Mouse (Mus musculus) midbrain, postnatal 0 days (tissue): Measurements from ENCODE around the gene Tmem179b. TPM values are rescaled to one million over a fixed set of nuclear protein-coding genes. Genes with fewer than 3 reads are reported as not detected.
A peak's percentile ranks its signal among the peaks of the same experiment; 100 is the strongest.

Experiments used
- ATAC-seq: fragments of 200-750 bp; cut with Nextera tagmentation; 2 replicates; pipeline ENCODE4 v1.8.0; 2017; ENCODE audit warnings: moderate number of reproducible peaks, mild to moderate bottlenecking, moderate TSS enrichment, moderate library complexity; ENCODE audit not compliant: low FRiP score
- DNase-seq: peaks from one replicate; pipeline ENCODE4 v3.0.0-alpha.2; 2015; ENCODE audit warnings: low spot score
- H3K27ac ChIP-seq: fragments of 300-500 bp; sonication (generic); 2 replicates; pipeline ENCODE4 v1.5.1; 2014; ENCODE audit warnings: low read depth, mild to moderate bottlenecking, low read length, mixed read lengths
- H3K27me3 ChIP-seq: fragments of 300-500 bp; sonication (generic); 2 replicates; pipeline ENCODE4 v1.6.1; 2014; ENCODE audit warnings: low read length, control low read depth, mixed read lengths; ENCODE audit not compliant: insufficient read depth
- H3K36me3 ChIP-seq: fragments of 300-500 bp; sonication (generic); 2 replicates; pipeline ENCODE4 v1.6.1; 2014; ENCODE audit warnings: low read length, control low read depth, mixed read lengths; ENCODE audit not compliant: insufficient read depth
- H3K4me1 ChIP-seq: fragments of 300-500 bp; sonication (generic); 2 replicates; pipeline ENCODE4 v1.6.1; 2014; ENCODE audit warnings: mild to moderate bottlenecking, control low read depth, antibody characterized with exemption, low read length, mixed read lengths; ENCODE audit not compliant: insufficient read depth
- H3K4me2 ChIP-seq: fragments of 300-500 bp; sonication (generic); 2 replicates; pipeline ENCODE4 v1.6.1; 2014; ENCODE audit warnings: low read depth, mild to moderate bottlenecking, low read length, mixed read lengths; ENCODE audit not compliant: poor library complexity, severe bottlenecking
- H3K4me3 ChIP-seq: fragments of 300-500 bp; sonication (generic); 2 replicates; pipeline ENCODE4 v1.5.1; 2014; ENCODE audit warnings: low read depth, mild to moderate bottlenecking, low read length, moderate library complexity
- H3K9ac ChIP-seq: fragments of 300-500 bp; sonication (generic); replicated peaks from 2 replicates; pipeline ENCODE4 v1.6.1; 2014; ENCODE audit warnings: mild to moderate bottlenecking, low read length, moderate library complexity, mixed read lengths; ENCODE audit not compliant: poor library complexity, severe bottlenecking
- H3K9me3 ChIP-seq: fragments of 300-500 bp; sonication (generic); 2 replicates; pipeline ENCODE4 v1.6.1; 2016; ENCODE audit warnings: low read length, control low read depth
- CTCF ChIP-seq: IDR thresholded peaks from 2 replicates; pipeline ENCODE4 v1.5.1; 2016; ENCODE audit warnings: antibody characterized with exemption, mild to moderate bottlenecking
- WGBS: fragments of 180-500 bp; shearing (Covaris S2); extraction: QIAGEN DNeasy Blood & Tissue Kit; methylation state at CpG from one replicate; pipeline ENCODE4 v1.1.7; 2014; 5-methylcytosine and 5-hydroxymethylcytosine counted together
- polyA plus RNA-seq: library from polyadenylated mRNA; unstranded; fragments of >200 nt; fragmentation: Nextera tagmentation; extraction: Ambion mirVana; gene quantifications from 2 replicates; pipeline ENCODE4 v1.2.1, GENCODE M21; 2015
- total RNA-seq: library from RNA; depleted of rRNA; stranded (reverse); fragments of >200 nt; gene quantifications from 2 replicates; pipeline ENCODE4 v1.2.3, GENCODE M21; 2014

Gene Tmem179b
- total and polyA plus RNA-seq, 2 experiments from 2014 or later = 19.1 to 27.3 TPM

DNA sequence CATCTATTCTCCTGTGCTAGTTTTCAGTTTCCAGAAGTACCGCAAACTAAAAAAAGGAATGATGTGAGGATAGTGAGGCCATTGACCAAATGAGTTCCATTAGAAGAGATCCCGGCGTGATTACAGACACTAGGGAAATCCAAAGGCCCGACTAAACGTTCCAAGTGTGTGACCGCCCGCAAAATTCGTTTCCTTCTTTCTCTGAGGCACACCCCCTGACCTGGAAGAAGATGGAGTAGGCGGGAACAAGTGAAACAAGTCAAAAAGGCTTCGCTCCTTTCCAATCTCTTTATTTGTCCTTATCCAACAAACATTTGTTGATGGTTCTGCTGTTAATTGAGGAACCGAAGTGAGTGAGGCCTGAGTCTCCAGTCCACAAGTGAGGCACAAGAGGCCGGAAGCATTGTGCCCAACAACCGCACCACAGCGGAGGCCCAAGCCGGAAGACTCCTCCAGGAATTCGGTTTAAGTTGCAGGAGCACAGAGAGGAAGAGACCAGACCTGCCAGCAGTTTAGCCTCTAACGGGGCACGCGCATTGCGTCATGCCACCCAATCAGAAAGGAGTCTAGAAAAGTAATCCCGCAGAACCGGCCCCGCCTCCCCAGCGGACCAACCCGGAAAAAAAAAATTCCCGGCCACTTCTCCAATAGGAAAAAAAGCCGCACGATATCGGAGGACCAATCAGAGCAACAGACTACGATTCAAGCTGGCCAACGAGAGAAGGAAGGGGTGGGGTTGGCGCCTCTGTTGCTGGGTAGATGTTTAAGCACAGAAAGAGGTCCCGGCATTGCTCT, 44.7 kb upstream of the Tmem179b start, which contains the start of gene Ttc9c:
Ttc9c (minus strand) TSS at position 533 of the 795 bp plus-strand sequence.
- Histone ChIP-seq H3K36me3 (peaks cover 13% of the 10 kb centered on the region), H3K9ac (peak within 1 kb of the TSS; percentile 98), H3K27me3 (no peaks in the 10 kb centered on the region), H3K27ac (peak within 1 kb of the TSS; percentile 98), H3K4me3 (peak within 1 kb of the TSS; percentile 97), H3K4me2 (peak within 1 kb of the TSS; percentile 89), H3K9me3 (no peaks in the 10 kb centered on the region), H3K4me1 (peaks cover 21% of the 10 kb centered on the region)
- ATAC-seq (peak; percentile 93), DNase-seq (peak; percentile 99)
- TF ChIP-seq CTCF = no peak
- under 1% methylated on average over 33 of the region's 33 CpGs for WGBS

- DNase-seq (no peak), ATAC-seq (no peak)
- peak overlapping the region; percentile 84 for H3K4me2 ChIP-seq
- TF ChIP-seq CTCF = no peak
- H3K27ac ChIP-seq = peak overlapping the region; percentile 77
- peak overlapping the region; percentile 58 for H3K9ac ChIP-seq
- H3K4me3 ChIP-seq = peak overlapping the region; percentile 97
- 24% methylated on average over 14 of the region's 14 CpGs for WGBS
- H3K27me3 ChIP-seq = no peaks in the 10 kb centered on the region
- peaks cover 7% of the 10 kb centered on the region for H3K36me3 ChIP-seq
- peaks cover 21% of the 10 kb centered on the region for H3K4me1 ChIP-seq
- H3K9me3 ChIP-seq = no peaks in the 10 kb centered on the region
Observed at GRCm38 (mm10) chr19:8818301-8818798, 44.1 kb upstream of the Tmem179b start.

- 34% methylated on average over 3 of the region's 3 CpGs for WGBS
- DNase-seq = no peak
- H3K4me1 ChIP-seq = peaks cover 14% of the 10 kb centered on the region
- H3K4me2 ChIP-seq = peak overlapping the region; percentile 5; the same call in 1 of the 2 replicates
- no peak overlapping the region for H3K27ac ChIP-seq
- no peaks in the 10 kb centered on the region for H3K27me3 ChIP-seq
- peaks cover 6% of the 10 kb centered on the region for H3K36me3 ChIP-seq
- no peak for TF ChIP-seq CTCF
- H3K4me3 ChIP-seq = peak overlapping the region; percentile 12; the same call in 1 of the 2 replicates
- 0 out of 2 replicates have a peak overlapping the region, but pooled peaks have one; percentile 24 for H3K9ac ChIP-seq
- no peaks in the 10 kb centered on the region for H3K9me3 ChIP-seq
- no peak for ATAC-seq
Observed at GRCm38 (mm10) chr19:8817001-8817400, 42.7 kb upstream of the Tmem179b start.

DNA sequence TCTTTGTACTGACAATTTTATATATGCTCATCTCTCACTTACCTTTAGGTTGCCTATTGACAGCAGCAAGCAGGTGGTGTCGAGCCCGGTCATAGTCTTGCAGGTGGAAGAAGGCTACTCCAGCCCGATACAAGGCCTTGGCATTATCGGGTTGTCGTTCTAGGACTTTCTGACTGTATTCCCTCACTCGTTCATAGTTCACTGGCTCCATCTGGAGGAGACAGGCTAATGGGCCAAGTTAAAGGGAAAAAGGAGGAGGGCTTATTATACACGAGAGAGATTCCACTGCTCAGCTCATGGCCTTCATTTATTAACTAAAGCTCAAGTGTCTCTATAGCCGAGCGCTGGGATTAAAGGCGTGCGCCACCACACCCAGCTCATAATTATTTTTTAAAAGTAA, 41.5 kb upstream of the Tmem179b start:
- ATAC-seq (no peak), DNase-seq (peak; percentile 50)
- no peaks in the 10 kb centered on the region for H3K9me3 ChIP-seq
- no peaks in the 10 kb centered on the region for H3K27me3 ChIP-seq
- H3K36me3 ChIP-seq = peaks cover 11% of the 10 kb centered on the region
- peak; percentile 61 for TF ChIP-seq CTCF
- H3K4me3 ChIP-seq = no peak overlapping the region
- WGBS = 68% methylated on average over 11 of the region's 11 CpGs
- H3K4me2 ChIP-seq = no peak overlapping the region; the same call in 1 of the 2 replicates
- 0 out of 2 replicates have a peak overlapping the region, but pooled peaks have one; percentile 13 for H3K9ac ChIP-seq
- no peak overlapping the region for H3K27ac ChIP-seq
- H3K4me1 ChIP-seq = peaks cover 10% of the 10 kb centered on the region

DNA sequence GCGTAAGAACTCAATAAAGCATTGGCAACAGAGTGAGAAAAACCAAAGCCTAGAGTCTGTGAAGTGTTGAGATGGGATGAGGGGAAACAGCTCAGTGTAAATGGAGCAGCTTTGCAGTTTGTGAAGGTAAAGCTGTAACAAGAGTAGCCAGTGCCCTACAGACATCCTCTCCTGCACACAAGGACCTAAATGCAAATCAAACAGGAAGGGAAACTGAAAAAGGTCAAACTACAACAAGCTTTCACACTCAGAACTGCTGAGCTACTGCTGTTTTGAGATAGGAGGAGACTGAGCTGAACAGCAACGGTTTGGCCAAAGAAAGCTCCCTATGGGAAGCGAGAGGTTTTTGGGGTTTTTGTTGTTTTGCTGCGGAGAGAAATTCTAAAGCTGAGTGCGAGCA, 32.5 kb upstream of the Tmem179b start:
- ATAC-seq (no peak), DNase-seq (no peak)
- WGBS = 92% methylated on average over 5 of the region's 5 CpGs
- Histone ChIP-seq H3K36me3 (peaks cover 28% of the 10 kb centered on the region), H3K9me3 (no peaks in the 10 kb centered on the region), H3K4me1 (peaks cover 5% of the 10 kb centered on the region; the same call in 1 of the 2 replicates), H3K27me3 (no peaks in the 10 kb centered on the region), H3K27ac (no peak overlapping the region), H3K4me3 (no peak overlapping the region), H3K9ac (no peak overlapping the region), H3K4me2 (no peak overlapping the region)
- no peak for TF ChIP-seq CTCF
